Mouse (Mus musculus): Measurements from ENCODE around the gene Olfr1162. TPM values are rescaled to one million over a fixed set of nuclear protein-coding genes. Genes with fewer than 3 reads are reported as not detected.
"Not testable (repeated sequence)": the region's sequence is repeated elsewhere in the genome, so short reads cannot be mapped to it uniquely, and the experiment has no call there.

Olfr1162 gene
- total RNA-seq (2022): not detected

- DNase-seq (ENCODE audit: low spot score in 2 of 2): no peak
Measured at GRCm38 (mm10) chr2:88051029-88051428, at the start of gene Olfr1162. Gene Olfr1162 (minus strand): TSS chr2:88051129.

GRCm38 (mm10) chr2:88093866-88094265, 42.9 kb upstream of the Olfr1162 start, which contains the start of gene Olfr1164:
Gene Olfr1164 (minus strand): TSS chr2:88093966.
- no peak for DNase-seq (ENCODE audit: low spot score in 2 of 2)

DNA sequence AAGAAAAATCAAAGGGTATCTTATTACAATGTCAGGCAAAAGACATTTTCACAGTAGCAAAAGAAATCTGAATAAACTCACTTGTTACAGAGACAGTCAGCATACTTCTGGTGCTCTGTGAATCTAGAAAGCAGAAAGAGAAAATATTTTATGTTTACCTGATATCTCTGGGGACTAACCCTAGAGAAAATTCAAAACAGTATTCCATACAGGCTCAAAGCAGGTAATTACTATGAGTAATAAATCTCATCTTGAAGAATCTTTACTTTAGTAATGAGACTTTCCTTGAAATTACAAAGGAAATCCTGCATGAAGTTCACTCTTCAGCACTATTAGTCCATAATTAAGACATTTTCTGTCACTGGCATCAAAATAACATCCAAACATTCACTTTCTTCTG, 20.8 kb upstream of the Olfr1162 start, which contains the start of gene Olfr1163:
Olfr1163 (minus strand) TSS at position 101 of the 400 bp plus-strand sequence.
- DNase-seq (ENCODE audit: low spot score in 2 of 2): no peak

DNA sequence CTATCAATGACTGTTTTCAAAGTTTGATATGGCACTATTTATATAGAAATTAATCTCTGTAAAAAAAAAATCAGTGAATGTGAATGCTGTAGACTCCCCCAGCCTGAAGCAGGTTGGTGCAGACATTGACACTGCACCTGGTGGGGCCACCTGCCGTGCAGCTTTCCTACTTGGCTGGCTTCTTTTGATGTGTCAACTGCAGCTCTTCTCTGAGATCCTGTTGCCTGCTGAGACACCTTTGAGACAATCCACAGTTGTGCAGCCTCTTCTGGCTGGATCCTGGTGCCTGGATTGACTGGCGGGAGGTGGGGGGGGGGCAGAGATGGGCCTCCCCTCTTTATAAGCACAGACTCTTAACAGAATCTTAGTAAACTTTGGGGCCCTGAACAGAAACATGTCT, 12.7 kb upstream of the Olfr1162 start:
- DNase-seq (ENCODE audit: low spot score in 2 of 2): no peak

- no peak for DNase-seq (ENCODE audit: low spot score in 2 of 2)
Measured at GRCm38 (mm10) chr2:88037599-88037998, 13.3 kb downstream of the Olfr1162 start, which contains the start of gene Olfr73. Gene Olfr73 (minus strand): TSS chr2:88037699.

- DNase-seq (ENCODE audit: low spot score in 2 of 2): not testable (repeated sequence)
Measured at GRCm38 (mm10) chr2:88022474-88022873, 28.5 kb downstream of the Olfr1162 start, which contains the start of gene Olfr1161. Gene Olfr1161 (plus strand): TSS chr2:88022774.

- DNase-seq (ENCODE audit: low spot score in 2 of 2): no peak
Measured at GRCm38 (mm10) chr2:88007515-88008318, 43.2 kb downstream of the Olfr1162 start, which contains the start of gene Olfr1160. Gene Olfr1160 (minus strand): TSS chr2:88008268.

Other genes with a start within 250 kb of the Olfr1162 start
- gene Olfr1145, start 241.3 kb downstream of the Olfr1162 start, total RNA-seq (2022): not detected
- not detected for gene Olfr1148, start 220.6 kb downstream of the Olfr1162 start, total RNA-seq (2022)
- gene Olfr1150-ps1, start 207.1 kb downstream of the Olfr1162 start, total RNA-seq (2022): not detected
- gene Olfr1151, start 195.3 kb downstream of the Olfr1162 start, total RNA-seq (2022): not detected
- gene Olfr1152, start 184.6 kb downstream of the Olfr1162 start, total RNA-seq (2022): not detected
- gene Olfr1153, start 156.2 kb downstream of the Olfr1162 start, total RNA-seq (2022): not detected
- not detected for gene Olfr1154, start 146.0 kb downstream of the Olfr1162 start, total RNA-seq (2022)
- gene Olfr1155, start 106.0 kb downstream of the Olfr1162 start, total RNA-seq (2022): not detected
- not detected for gene Olfr1156, start 98.0 kb downstream of the Olfr1162 start, total RNA-seq (2022)
- gene Olfr1157, start 82.8 kb downstream of the Olfr1162 start, total RNA-seq (2022): not detected
- gene Olfr74, start 76.5 kb downstream of the Olfr1162 start, total RNA-seq (2022): not detected
- not detected for gene Olfr1158, start 61.0 kb downstream of the Olfr1162 start, total RNA-seq (2022)
- gene Olfr1160, start 42.9 kb downstream of the Olfr1162 start, total RNA-seq (2022): not detected
- gene Olfr1161, start 28.4 kb downstream of the Olfr1162 start, total RNA-seq (2022): not detected
- not detected for gene Olfr73, start 13.4 kb downstream of the Olfr1162 start, total RNA-seq (2022)
- not detected for gene Olfr1163, start 20.7 kb upstream of the Olfr1162 start, total RNA-seq (2022)
- gene Olfr1164, start 42.8 kb upstream of the Olfr1162 start, total RNA-seq (2022): not detected
- not detected for gene Olfr1166, start 77.1 kb upstream of the Olfr1162 start, total RNA-seq (2022)
- not detected for gene Olfr1167, start 104.1 kb upstream of the Olfr1162 start, total RNA-seq (2022)
- gene Olfr1168, start 130.8 kb upstream of the Olfr1162 start, total RNA-seq (2022): not detected
- not detected for gene Olfr1170, start 177.2 kb upstream of the Olfr1162 start, total RNA-seq (2022)
- not detected for gene Olfr1173, start 228.7 kb upstream of the Olfr1162 start, total RNA-seq (2022)

All from gastrocnemius, adult 8-10 months (tissue).